Mouse (Mus musculus): ENCODE data around the gene Myrip. TPM values are rescaled to one million over a fixed set of nuclear protein-coding genes. Genes with fewer than 3 reads are reported as not detected.
A peak's percentile ranks its signal among the peaks of the same experiment; 100 is the strongest.

Myrip gene
- total RNA-seq, 2 experiments from 2014 or later, result 49.6 to 52.7 TPM

DNA sequence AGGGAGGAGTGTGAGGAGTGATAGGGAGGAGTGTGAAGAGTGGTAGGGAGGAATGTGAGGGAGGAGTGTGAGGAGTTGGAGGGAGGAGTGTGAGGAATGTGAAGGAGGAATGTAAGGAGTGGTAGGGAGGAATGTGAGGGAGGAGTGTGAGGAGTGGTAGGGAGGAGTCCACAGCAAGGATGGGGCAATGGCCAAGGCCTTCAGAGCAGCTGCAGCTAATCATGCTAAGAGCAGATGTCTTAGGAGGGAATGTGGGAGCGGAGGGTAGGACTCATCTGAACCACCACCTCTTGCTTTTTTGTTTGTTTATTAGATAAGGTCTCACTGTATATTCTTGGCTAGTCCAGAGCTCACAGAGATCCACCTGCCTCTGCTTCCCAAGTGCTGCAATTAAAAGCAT, 66.2 kb downstream of the Myrip start:
- no peak for DNase-seq (ENCODE audit: extremely low spot score in 1 of 2, low spot score in 1 of 2)

DNA sequence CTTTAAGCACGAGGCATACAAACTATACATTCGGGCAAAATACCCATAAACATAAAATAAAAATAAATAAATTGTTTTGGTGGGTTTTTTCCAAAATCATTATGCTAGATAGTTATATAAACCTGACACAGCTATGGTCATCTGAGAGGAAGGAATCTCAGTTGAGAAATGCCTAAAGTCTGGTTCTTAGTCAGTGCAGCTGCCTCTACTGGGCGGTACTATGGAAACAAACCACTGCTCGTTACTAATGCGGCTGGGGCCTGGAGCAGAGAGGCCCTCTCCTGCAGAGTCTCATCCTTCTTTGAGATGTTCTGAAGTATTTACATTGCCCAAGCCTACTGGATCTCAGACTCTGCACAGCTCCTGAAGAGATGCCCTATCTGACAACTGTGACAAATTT, 70.3 kb downstream of the Myrip start:
- no peak for DNase-seq (ENCODE audit: extremely low spot score in 1 of 2, low spot score in 1 of 2)

DNA sequence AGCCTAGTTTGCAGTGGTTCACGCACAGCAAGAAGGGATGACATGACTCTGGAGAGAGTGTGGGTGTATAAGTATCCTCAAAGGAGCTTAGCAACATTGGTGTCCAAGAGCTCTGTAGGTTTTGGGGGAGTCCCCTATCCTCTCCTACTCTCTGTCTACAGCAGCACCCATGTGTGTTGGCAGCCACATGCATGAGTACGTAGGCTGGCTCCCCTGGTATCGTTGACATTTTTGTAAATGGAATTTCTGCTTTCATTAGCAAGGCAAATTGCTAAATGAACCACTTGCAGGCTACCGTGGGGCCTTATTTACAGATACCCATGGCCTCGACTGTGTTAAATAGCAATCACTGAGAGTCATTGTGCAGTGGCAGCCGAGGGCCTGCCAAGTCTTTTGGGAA, 71.0 kb downstream of the Myrip start:
- no peak for DNase-seq (ENCODE audit: extremely low spot score in 1 of 2, low spot score in 1 of 2)

DNA sequence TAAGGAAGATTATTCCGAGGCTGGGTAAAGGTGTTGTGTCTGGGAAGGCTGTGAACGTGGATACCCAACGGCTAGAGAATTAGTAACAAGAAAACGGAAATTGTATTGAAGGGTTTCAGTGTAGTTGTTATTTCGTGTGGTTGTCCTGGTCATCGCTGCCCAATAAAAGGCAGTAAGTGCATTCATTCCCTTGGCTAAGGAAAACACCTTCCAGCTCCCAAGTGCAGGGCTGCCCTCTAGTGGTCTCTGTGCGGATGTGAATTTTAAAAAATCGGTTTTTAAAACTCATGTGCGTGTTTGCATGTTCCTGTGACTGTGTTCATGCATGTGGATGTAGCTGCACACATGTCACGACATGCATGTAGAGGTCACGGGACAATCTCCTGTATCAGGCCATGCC, 76.4 kb downstream of the Myrip start:
- DNase-seq (ENCODE audit: extremely low spot score in 1 of 2, low spot score in 1 of 2), result peak in 1 of 2 experiments; percentile 63

DNA sequence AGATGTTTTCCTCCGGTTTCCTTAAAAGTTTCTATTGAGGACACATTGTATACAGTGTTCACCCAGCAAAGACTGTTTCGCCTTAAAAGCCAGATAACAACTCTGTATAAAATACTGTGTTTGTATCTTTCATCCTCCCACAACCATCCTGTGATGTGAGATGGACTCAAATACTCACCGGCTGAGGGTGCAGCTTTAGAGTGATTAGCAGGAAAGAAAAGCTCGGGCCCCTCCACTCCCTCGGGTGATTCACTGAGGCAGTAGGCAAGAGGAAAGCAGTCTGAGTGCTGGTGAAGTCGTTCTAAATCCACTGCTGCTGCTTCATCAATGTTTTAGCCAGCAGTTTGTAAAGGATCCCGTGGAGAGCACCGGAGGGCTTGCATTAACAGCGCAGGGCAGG, 93.9 kb downstream of the Myrip start:
- DNase-seq (ENCODE audit: extremely low spot score in 1 of 2, low spot score in 1 of 2), result no peak

DNA sequence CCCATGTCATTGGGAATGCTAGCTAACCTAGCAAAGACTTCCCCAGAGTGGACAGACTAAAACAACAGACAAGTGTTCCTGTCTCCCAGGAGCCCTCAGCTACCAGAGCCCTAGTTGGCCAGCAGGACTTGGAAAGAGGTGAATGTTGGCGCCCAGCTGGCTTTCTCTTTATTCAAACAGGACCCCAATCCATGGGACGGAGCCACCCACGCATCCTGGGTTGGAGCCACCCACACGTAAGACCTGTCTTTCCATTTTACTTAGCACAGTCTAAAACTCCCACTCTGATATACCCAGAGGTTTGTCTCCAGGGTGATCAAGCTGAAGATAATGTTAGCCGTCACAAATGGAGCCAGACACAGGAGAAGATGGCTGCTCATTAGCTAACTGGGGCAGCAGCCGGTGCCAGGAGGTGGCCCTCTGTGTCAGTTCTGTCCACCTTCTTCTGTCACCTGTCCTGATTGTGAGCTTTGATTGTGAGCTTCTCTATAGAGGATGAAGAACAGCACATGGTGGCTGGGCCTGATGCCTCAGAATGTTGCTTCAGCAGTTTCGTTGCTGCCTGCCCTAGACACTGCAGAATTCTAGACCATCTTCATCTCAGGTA, 95.4 kb downstream of the Myrip start:
- DNase-seq (ENCODE audit: extremely low spot score in 1 of 2, low spot score in 1 of 2), result no peak

DNA sequence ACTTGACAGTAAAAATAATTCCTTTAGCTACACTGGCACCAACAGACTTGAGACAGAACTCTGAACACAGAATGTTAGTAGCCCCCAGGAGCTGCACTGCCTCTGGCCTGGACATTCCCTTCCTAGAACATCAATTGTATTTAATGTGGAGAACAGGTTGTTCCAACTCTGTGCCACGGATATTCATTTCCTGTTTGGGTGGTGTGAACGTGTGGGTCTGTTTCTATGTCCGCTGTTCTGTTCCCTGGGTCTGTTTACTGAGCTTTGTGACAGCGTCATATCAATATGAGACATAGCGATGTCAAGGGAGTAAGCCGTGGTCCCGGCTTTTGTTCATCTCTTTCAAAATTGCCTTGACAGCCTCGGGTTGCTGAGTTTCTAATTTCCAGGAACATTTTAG, 97.0 kb downstream of the Myrip start:
- no peak for DNase-seq (ENCODE audit: extremely low spot score in 1 of 2, low spot score in 1 of 2)

GRCm38 (mm10) chr9:120399537-120399936, 98.2 kb downstream of the Myrip start:
- peak in 1 of 2 experiments; percentile 46 for DNase-seq (ENCODE audit: extremely low spot score in 1 of 2, low spot score in 1 of 2)

- no peak for DNase-seq (ENCODE audit: extremely low spot score in 1 of 2, low spot score in 1 of 2)
Measured at GRCm38 (mm10) chr9:120402368-120402767, 101.1 kb downstream of the Myrip start.

GRCm38 (mm10) chr9:120403661-120404060, 102.3 kb downstream of the Myrip start:
- peak; percentile 29 to 38 for DNase-seq (ENCODE audit: extremely low spot score in 1 of 2, low spot score in 1 of 2)

- peak in 1 of 2 experiments; percentile 35 for DNase-seq (ENCODE audit: extremely low spot score in 1 of 2, low spot score in 1 of 2)
Measured at GRCm38 (mm10) chr9:120409663-120410181, 108.4 kb downstream of the Myrip start.

DNA sequence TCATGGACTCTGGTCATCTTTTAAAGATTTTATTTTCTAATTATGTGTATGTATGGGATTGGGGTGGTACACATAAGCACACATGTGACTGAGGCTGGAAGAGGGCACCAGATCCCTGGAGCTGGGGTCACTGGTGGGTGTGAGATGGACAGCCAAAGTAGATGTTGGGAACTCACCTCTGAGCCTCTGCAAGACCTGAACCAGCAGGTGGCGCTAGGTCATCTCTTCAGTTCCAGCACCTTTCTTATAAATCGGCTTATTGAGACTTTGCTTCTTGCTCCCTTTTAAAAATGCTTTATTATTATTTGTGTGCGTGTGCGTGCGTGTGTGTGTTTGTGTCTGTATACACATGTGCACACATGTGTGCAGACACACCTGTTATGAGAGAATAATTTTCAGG, 109.1 kb downstream of the Myrip start:
- DNase-seq (ENCODE audit: extremely low spot score in 1 of 2, low spot score in 1 of 2), result peak in 1 of 2 experiments; percentile 70

GRCm38 (mm10) chr9:120415504-120415903, 114.2 kb downstream of the Myrip start:
- peak; percentile 56 to 69 for DNase-seq (ENCODE audit: extremely low spot score in 1 of 2, low spot score in 1 of 2)

DNA sequence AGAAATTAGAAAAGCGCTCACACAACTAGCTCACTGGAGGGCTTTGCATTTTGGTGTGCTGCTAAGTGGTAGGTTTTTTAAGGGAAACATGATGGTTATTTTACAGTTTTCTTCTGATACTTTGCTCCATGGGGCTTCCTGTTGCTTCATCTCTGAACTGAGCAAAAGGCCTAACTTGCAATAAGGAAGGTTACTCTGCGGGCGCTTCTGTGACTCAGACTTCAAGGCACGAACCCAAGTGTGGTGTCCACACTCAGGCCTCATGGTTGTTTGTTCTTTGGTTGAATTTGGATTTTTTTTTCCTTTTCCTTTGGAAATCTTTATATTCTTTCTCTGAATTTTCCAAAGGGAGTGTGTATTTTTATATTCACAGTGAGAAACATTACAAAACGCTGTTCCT, 114.8 kb downstream of the Myrip start:
- DNase-seq (ENCODE audit: extremely low spot score in 1 of 2, low spot score in 1 of 2), result no peak

- DNase-seq (ENCODE audit: extremely low spot score in 1 of 2, low spot score in 1 of 2), result no peak
Measured at GRCm38 (mm10) chr9:120416729-120417128, 115.4 kb downstream of the Myrip start.

- no peak for DNase-seq (ENCODE audit: extremely low spot score in 1 of 2, low spot score in 1 of 2)
Measured at GRCm38 (mm10) chr9:120418582-120418981, 117.3 kb downstream of the Myrip start.

- no peak for DNase-seq (ENCODE audit: extremely low spot score in 1 of 2, low spot score in 1 of 2)
Measured at GRCm38 (mm10) chr9:120424567-120424966, 123.3 kb downstream of the Myrip start.

DNA sequence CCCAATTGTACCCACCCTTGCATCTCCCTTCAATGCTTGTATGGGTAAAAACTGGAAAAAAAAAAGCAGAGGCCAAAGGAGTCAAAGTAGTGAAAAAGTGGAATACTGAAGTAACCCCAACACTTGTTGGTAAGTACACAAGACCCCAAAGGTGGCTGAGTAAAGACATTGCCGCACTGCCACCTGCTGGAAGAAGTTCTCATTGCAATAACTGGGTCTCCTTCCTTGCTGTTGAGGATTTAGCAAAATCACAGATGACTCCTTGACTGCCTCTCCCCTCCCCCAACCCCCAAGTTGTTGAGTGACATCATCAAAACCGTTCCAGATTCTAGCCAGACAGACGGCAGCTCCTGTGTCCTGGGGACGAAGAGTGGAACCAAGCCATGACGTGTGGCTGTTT, 124.5 kb downstream of the Myrip start:
- peak; percentile 67 to 94 for DNase-seq (ENCODE audit: extremely low spot score in 1 of 2, low spot score in 1 of 2)

- DNase-seq (ENCODE audit: extremely low spot score in 1 of 2, low spot score in 1 of 2), result no peak
Measured at GRCm38 (mm10) chr9:120428181-120428580, 126.9 kb downstream of the Myrip start.

GRCm38 (mm10) chr9:120433747-120434146, 132.4 kb downstream of the Myrip start:
- peak in 1 of 2 experiments; percentile 60 for DNase-seq (ENCODE audit: extremely low spot score in 1 of 2, low spot score in 1 of 2)

- DNase-seq (ENCODE audit: extremely low spot score in 1 of 2, low spot score in 1 of 2), result no peak
Measured at GRCm38 (mm10) chr9:120435841-120436240, 134.5 kb downstream of the Myrip start.

GRCm38 (mm10) chr9:120436854-120437253, 135.5 kb downstream of the Myrip start:
- DNase-seq (ENCODE audit: extremely low spot score in 1 of 2, low spot score in 1 of 2), result no peak

All from layer of hippocampus, postnatal 25 days (tissue).